Comparison of ENCODE assay signal across 8 mouse cellular contexts in the genomic region with DNA sequence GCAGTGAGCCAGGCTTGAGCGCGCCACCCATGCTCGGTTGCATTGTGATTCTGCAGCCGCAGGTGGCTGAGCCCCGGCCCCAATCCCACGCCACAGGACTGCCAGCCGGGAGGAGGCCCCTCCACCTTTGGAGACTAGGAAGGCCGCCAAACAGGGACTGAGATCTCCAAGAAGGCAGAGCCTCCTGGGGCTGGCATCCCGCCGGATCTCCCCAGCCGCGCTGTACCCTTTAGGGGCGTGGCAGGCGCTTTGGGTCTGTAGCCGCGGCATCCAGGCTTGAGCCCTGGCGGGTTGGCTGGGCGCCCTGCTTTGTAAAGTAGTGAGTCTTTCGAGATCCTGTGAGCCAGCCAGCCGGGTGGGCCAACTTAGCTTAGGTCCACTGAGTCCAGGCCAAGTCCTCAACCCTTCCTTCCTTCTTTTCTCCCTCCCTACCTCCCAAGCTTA. TPM values are rescaled to one million over a fixed set of nuclear protein-coding genes. Genes with fewer than 3 reads are reported as not detected.
DNase-seq lines count a peak whose midpoint lies in the region; ATAC-seq lines count a peak whose summit lies in the region.
"Had no signal": no experiment of that assay in that cellular context is flagged by ENCODE, and none has a peak within 500 bp of the region (broad histone marks: within the 10 kb centered on the region; RNA-seq: fewer than 3 reads in every experiment).

No protein-coding gene starts in this region.

- H3K4me3 ChIP-seq in forebrain, embryonic 16.5 days (replicated peaks; ENCODE audit: low read length): peak overlapping the region; percentile 44
- peak overlapping the region; percentile 44 for H3K4me3 ChIP-seq in midbrain, embryonic 12.5 days
- H3K4me3 ChIP-seq: myocyte had no signal

- H3K27ac ChIP-seq in forebrain, embryonic 16.5 days (ENCODE audit: low read length): peak overlapping the region; percentile 73
- H3K27ac ChIP-seq in midbrain, embryonic 12.5 days (replicated peaks): peak overlapping the region; percentile 71

- H3K4me1 ChIP-seq in forebrain, embryonic 16.5 days (replicated peaks; ENCODE audit: control insufficient read depth, insufficient read depth, low read length): peaks cover 55% of the 10 kb centered on the region
- H3K4me1 ChIP-seq in midbrain, embryonic 12.5 days: peaks cover 77% of the 10 kb centered on the region

- WGBS in forebrain, embryonic 16.5 days: under 1% methylated on average over 20 of the region's 20 CpGs
- 0% methylated on average over 20 of the region's 20 CpGs for WGBS in midbrain, embryonic 12.5 days

- H3K9me3 ChIP-seq in forebrain, embryonic 16.5 days (ENCODE audit: control insufficient read depth, low read length): no peaks in the 10 kb centered on the region
- no peaks in the 10 kb centered on the region for H3K9me3 ChIP-seq in midbrain, embryonic 12.5 days

- peak; percentile 60 for DNase-seq in ES-CJ7 (ENCODE audit: low read depth, low spot score)
- DNase-seq in brain, adult 2 months (ENCODE audit: low read depth, low spot score): peak; percentile 65
- peak; percentile 34 to 67 for DNase-seq in kidney, postnatal 36 days

- H3K36me3 ChIP-seq in forebrain, embryonic 16.5 days (ENCODE audit: control insufficient read depth, insufficient read depth): no peaks in the 10 kb centered on the region
- no peaks in the 10 kb centered on the region for H3K36me3 ChIP-seq in midbrain, embryonic 12.5 days

- peak; percentile 73 for ATAC-seq in forebrain, embryonic 16.5 days
- ATAC-seq in midbrain, embryonic 12.5 days (ENCODE audit: low FRiP score, low read depth): peak; percentile 52; the same call in 1 of the 2 replicates
- no peak for ATAC-seq in CD4-positive, CD25-positive, alpha-beta regulatory T cell, adult 4 months
- no peak for ATAC-seq in monocyte, adult 5-6 weeks (replicated peaks; ENCODE audit: insufficient number of reproducible peaks, low FRiP score, low TSS enrichment, poor library complexity, severe bottlenecking)

- peaks cover 7% of the 10 kb centered on the region; the same call in 1 of the 2 replicates for H3K27me3 ChIP-seq in forebrain, embryonic 16.5 days (replicated peaks; ENCODE audit: control insufficient read depth, insufficient read depth, low read length)
- peaks cover 25% of the 10 kb centered on the region; the same call in 1 of the 2 replicates for H3K27me3 ChIP-seq in midbrain, embryonic 12.5 days

- H3K4me2 ChIP-seq in forebrain, embryonic 16.5 days (ENCODE audit: low read length): peak overlapping the region; percentile 65
- peak overlapping the region; percentile 77 for H3K4me2 ChIP-seq in midbrain, embryonic 12.5 days (replicated peaks)

- H3K9ac ChIP-seq in forebrain, embryonic 16.5 days (replicated peaks; ENCODE audit: low read depth, low read length): peak overlapping the region; percentile 54
- H3K9ac ChIP-seq in midbrain, embryonic 12.5 days (replicated peaks): peak overlapping the region; percentile 68

RNA-seq across cellular contexts. Expression of a gene that starts 7.7 kb away (rescaled TPM):
- 20.8 and 24.0 TPM in 2 replicates for polyA plus RNA-seq in forebrain, embryonic 16.5 days (2015; fragmentation: Nextera tagmentation; extraction: Ambion mirVana)
- polyA plus RNA-seq in midbrain, embryonic 12.5 days (2016; fragmentation: Nextera tagmentation; extraction: Ambion mirVana): 49.5 and 61.1 TPM in 2 replicates
- not detected for polyA plus RNA-seq in CD4-positive, CD25-positive, alpha-beta regulatory T cell, adult 4 months (2017; shearing (Covaris generic))
- total RNA-seq in monocyte, adult 5-6 weeks (2017): not detected in 3 replicates
- polyA plus RNA-seq: myocyte had no signal

Comparison
In these comparisons a context has a peak if more than half of its experiments do, and no peak if none do; other contexts are left out.
1. ATAC-seq: peak in forebrain, embryonic 16.5 days (single experiment) and midbrain, embryonic 12.5 days (single experiment); none in CD4-positive, CD25-positive, alpha-beta regulatory T cell, adult 4 months (single experiment) and monocyte, adult 5-6 weeks (single experiment).
2. RNA of a gene that starts 7.7 kb away (polyA plus RNA-seq): 49.5 to 61.1 TPM in midbrain, embryonic 12.5 days and 20.8 to 24.0 TPM in forebrain, embryonic 16.5 days; not detected in CD4-positive, CD25-positive, alpha-beta regulatory T cell, adult 4 months; every median in the first group is over 10 times any median in the second.
3. Peak in every context shown above with its lines, with median percentiles within 50 percentile points of each other: DNase-seq.